Mouse (Mus musculus): ENCODE measurements at regions not wholly inside any gene's neighbourhood (a gene's known extent, or its start where the extent isn't known, plus 50 kb on each side); places are given as distances from the start of the nearest gene placed in this dataset.

- Histone ChIP-seq H3K9ac (replicated peaks; ENCODE audit: low read depth) (no peak overlapping the region), H3K4me2 (replicated peaks; ENCODE audit: low read depth, low read length) (no peak overlapping the region), H3K27me3 (replicated peaks; ENCODE audit: insufficient read depth, low read length) (no peaks in the 10 kb centered on the region), H3K36me3 (ENCODE audit: insufficient read depth, low read length) (no peaks in the 10 kb centered on the region), H3K4me3 (ENCODE audit: low read depth, low read length) (no peak overlapping the region), H3K27ac (ENCODE audit: low read length) (no peak overlapping the region), H3K4me1 (ENCODE audit: insufficient read depth, low read depth, low read length) (peaks cover 5% of the 10 kb centered on the region; the same call in 1 of the 2 replicates), H3K9me3 (ENCODE audit: low read length) (no peaks in the 10 kb centered on the region)
- ATAC-seq (peak; percentile 22), DNase-seq (ENCODE audit: low spot score) (peak; percentile 30)
- 64% methylated on average over 2 of the region's 2 CpGs for WGBS
- TF ChIP-seq CTCF (IDR thresholded peaks at IDR 0.05) (no peak), EP300 (IDR thresholded peaks at IDR 0.05) (no peak)
Measured at GRCm38 (mm10) chr3:19407591-19408090, 220.8 kb downstream of the 1700064H15Rik start.

- Histone ChIP-seq H3K4me2 (replicated peaks; ENCODE audit: low read depth, low read length) (peak overlapping the region; percentile 12; the same call in 1 of the 2 replicates), H3K9ac (replicated peaks; ENCODE audit: low read depth) (no peak overlapping the region), H3K36me3 (ENCODE audit: insufficient read depth, low read length) (no peaks in the 10 kb centered on the region), H3K4me1 (ENCODE audit: insufficient read depth, low read depth, low read length) (peaks cover 1% of the 10 kb centered on the region; the same call in 1 of the 2 replicates), H3K4me3 (ENCODE audit: low read depth, low read length) (no peak overlapping the region), H3K9me3 (ENCODE audit: low read length) (no peaks in the 10 kb centered on the region), H3K27ac (ENCODE audit: low read length) (peak overlapping the region; percentile 33; the same call in 1 of the 2 replicates), H3K27me3 (replicated peaks; ENCODE audit: insufficient read depth, low read length) (no peaks in the 10 kb centered on the region)
- TF ChIP-seq EP300 (IDR thresholded peaks at IDR 0.05) (peak; percentile 43), CTCF (IDR thresholded peaks at IDR 0.05) (no peak)
- peak; percentile 50 for ATAC-seq
- 44% methylated on average over 14 of the region's 14 CpGs for WGBS
- peak; percentile 38 for DNase-seq (ENCODE audit: low spot score)
Measured at GRCm38 (mm10) chr3:19406351-19407151, 221.9 kb downstream of the 1700064H15Rik start.

GRCm38 (mm10) chr3:19385675-19386074 lies 242.8 kb downstream of the 1700064H15Rik start:
- H3K27ac ChIP-seq (ENCODE audit: low read length): no peak overlapping the region
- no peak overlapping the region for H3K9ac ChIP-seq (replicated peaks; ENCODE audit: low read depth)
- no peaks in the 10 kb centered on the region for H3K36me3 ChIP-seq (ENCODE audit: insufficient read depth, low read length)
- H3K27me3 ChIP-seq (replicated peaks; ENCODE audit: insufficient read depth, low read length): no peaks in the 10 kb centered on the region
- H3K9me3 ChIP-seq (ENCODE audit: low read length): no peaks in the 10 kb centered on the region
- ATAC-seq (no peak), DNase-seq (ENCODE audit: low spot score) (no peak)
- no peaks in the 10 kb centered on the region for H3K4me1 ChIP-seq (ENCODE audit: insufficient read depth, low read depth, low read length)
- TF ChIP-seq EP300 (IDR thresholded peaks at IDR 0.05) (no peak), CTCF (IDR thresholded peaks at IDR 0.05) (no peak)
- H3K4me2 ChIP-seq (replicated peaks; ENCODE audit: low read depth, low read length): no peak overlapping the region
- 26% methylated on average over 2 of the region's 2 CpGs for WGBS
- no peak overlapping the region for H3K4me3 ChIP-seq (ENCODE audit: low read depth, low read length)

GRCm38 (mm10) chr3:19368998-19369397 lies 259.5 kb downstream of the 1700064H15Rik start:
- no peaks in the 10 kb centered on the region for H3K36me3 ChIP-seq (ENCODE audit: insufficient read depth, low read length)
- TF ChIP-seq CTCF (IDR thresholded peaks at IDR 0.05): no peak
- TF ChIP-seq EP300 (IDR thresholded peaks at IDR 0.05): no peak
- H3K4me1 ChIP-seq (ENCODE audit: insufficient read depth, low read depth, low read length): no peaks in the 10 kb centered on the region
- H3K4me2 ChIP-seq (replicated peaks; ENCODE audit: low read depth, low read length): no peak overlapping the region
- no peaks in the 10 kb centered on the region for H3K27me3 ChIP-seq (replicated peaks; ENCODE audit: insufficient read depth, low read length)
- H3K27ac ChIP-seq (ENCODE audit: low read length): no peak overlapping the region
- no peaks in the 10 kb centered on the region for H3K9me3 ChIP-seq (ENCODE audit: low read length)
- 91% methylated on average over 1 of the region's 1 CpGs for WGBS
- no peak overlapping the region for H3K9ac ChIP-seq (replicated peaks; ENCODE audit: low read depth)
- H3K4me3 ChIP-seq (ENCODE audit: low read depth, low read length): no peak overlapping the region
- ATAC-seq (no peak), DNase-seq (ENCODE audit: low spot score) (no peak)

GRCm38 (mm10) chr3:19367761-19368160 lies 260.7 kb downstream of the 1700064H15Rik start:
- H3K36me3 ChIP-seq (ENCODE audit: insufficient read depth, low read length): no peaks in the 10 kb centered on the region
- no peak overlapping the region for H3K4me3 ChIP-seq (ENCODE audit: low read depth, low read length)
- no peaks in the 10 kb centered on the region for H3K9me3 ChIP-seq (ENCODE audit: low read length)
- H3K4me1 ChIP-seq (ENCODE audit: insufficient read depth, low read depth, low read length): no peaks in the 10 kb centered on the region
- no peak for ATAC-seq
- no peak overlapping the region for H3K4me2 ChIP-seq (replicated peaks; ENCODE audit: low read depth, low read length)
- 60% methylated on average over 2 of the region's 2 CpGs for WGBS
- DNase-seq (ENCODE audit: low spot score): no peak
- TF ChIP-seq EP300 (IDR thresholded peaks at IDR 0.05) (no peak), CTCF (IDR thresholded peaks at IDR 0.05) (no peak)
- H3K27me3 ChIP-seq (replicated peaks; ENCODE audit: insufficient read depth, low read length): no peaks in the 10 kb centered on the region
- no peak overlapping the region for H3K27ac ChIP-seq (ENCODE audit: low read length)
- H3K9ac ChIP-seq (replicated peaks; ENCODE audit: low read depth): no peak overlapping the region
